Mouse (Mus musculus): ENCODE data around the gene Gpc4. TPM values are rescaled to one million over a fixed set of nuclear protein-coding genes. Genes with fewer than 3 reads are reported as not detected.

Gpc4 gene
- 23.1 and 23.8 TPM in 2 replicates for polyA plus RNA-seq (2016; fragmentation: Nextera tagmentation; extraction: Ambion mirVana)

GRCm38 (mm10) chrX:52164738-52165554 is at the start of gene Gpc4:
Gene Gpc4 (minus strand): TSS chrX:52165252.
- Histone ChIP-seq H3K9me3 (replicated peaks) (no peaks in the 10 kb centered on the region), H3K4me2 (replicated peaks) (peak within 1 kb of the TSS; percentile 66), H3K9ac (peak within 1 kb of the TSS; percentile 53), H3K27me3 (peaks cover 18% of the 10 kb centered on the region), H3K4me3 (peak within 1 kb of the TSS; percentile 49), H3K27ac (0 out of 2 replicates have a peak within 1 kb of the TSS, but pooled peaks have one; percentile 4), H3K4me1 (no peaks in the 10 kb centered on the region), H3K36me3 (no peaks in the 10 kb centered on the region)
- peak; percentile 92 for ATAC-seq (ENCODE audit: low FRiP score)
- WGBS: 27% methylated on average over 55 of the region's 76 CpGs

- no peak for ATAC-seq (ENCODE audit: low FRiP score)
- 71% methylated on average over 4 of the region's 4 CpGs for WGBS
- Histone ChIP-seq H3K36me3 (no peaks in the 10 kb centered on the region), H3K4me1 (no peaks in the 10 kb centered on the region), H3K9me3 (replicated peaks) (no peaks in the 10 kb centered on the region), H3K4me2 (replicated peaks) (no peak overlapping the region), H3K27ac (no peak overlapping the region), H3K4me3 (no peak overlapping the region), H3K9ac (no peak overlapping the region), H3K27me3 (no peaks in the 10 kb centered on the region)
Observed at GRCm38 (mm10) chrX:52212846-52213245, 47.8 kb upstream of the Gpc4 start.

- 0 out of 2 replicates have a peak, but pooled peaks cover 5% of the 10 kb centered on the region for H3K27me3 ChIP-seq
- no peaks in the 10 kb centered on the region for H3K4me1 ChIP-seq
- no peak overlapping the region for H3K4me2 ChIP-seq (replicated peaks)
- 28% methylated on average over 6 of the region's 6 CpGs for WGBS
- no peaks in the 10 kb centered on the region for H3K36me3 ChIP-seq
- H3K9ac ChIP-seq: no peak overlapping the region
- no peaks in the 10 kb centered on the region for H3K9me3 ChIP-seq (replicated peaks)
- H3K27ac ChIP-seq: no peak overlapping the region
- no peak overlapping the region for H3K4me3 ChIP-seq
- no peak for ATAC-seq (ENCODE audit: low FRiP score)
Observed at GRCm38 (mm10) chrX:52199836-52200235, 34.8 kb upstream of the Gpc4 start.

GRCm38 (mm10) chrX:52193311-52193968 is 28.4 kb upstream of the Gpc4 start:
- Histone ChIP-seq H3K9ac (no peak overlapping the region), H3K4me2 (replicated peaks) (no peak overlapping the region), H3K4me3 (no peak overlapping the region), H3K36me3 (no peaks in the 10 kb centered on the region), H3K27ac (no peak overlapping the region), H3K27me3 (no peaks in the 10 kb centered on the region), H3K4me1 (no peaks in the 10 kb centered on the region), H3K9me3 (replicated peaks) (no peaks in the 10 kb centered on the region)
- WGBS: 21% methylated on average over 4 of the region's 4 CpGs
- no peak for ATAC-seq (ENCODE audit: low FRiP score)

- H3K9me3 ChIP-seq (replicated peaks): no peaks in the 10 kb centered on the region
- no peak overlapping the region for H3K4me3 ChIP-seq
- no peak for ATAC-seq (ENCODE audit: low FRiP score)
- H3K4me1 ChIP-seq: no peaks in the 10 kb centered on the region
- H3K27ac ChIP-seq: no peak overlapping the region
- no peak overlapping the region for H3K4me2 ChIP-seq (replicated peaks)
- H3K27me3 ChIP-seq: no peaks in the 10 kb centered on the region
- H3K36me3 ChIP-seq: no peaks in the 10 kb centered on the region
- 26% methylated on average over 4 of the region's 4 CpGs for WGBS
- no peak overlapping the region for H3K9ac ChIP-seq
Observed at GRCm38 (mm10) chrX:52189094-52189493, 24.0 kb upstream of the Gpc4 start.

GRCm38 (mm10) chrX:52183551-52184442 is 18.7 kb upstream of the Gpc4 start:
- H3K9ac ChIP-seq: no peak overlapping the region
- no peak overlapping the region for H3K27ac ChIP-seq
- H3K4me1 ChIP-seq: no peaks in the 10 kb centered on the region
- no peaks in the 10 kb centered on the region for H3K9me3 ChIP-seq (replicated peaks)
- peak; percentile 40; the same call in 1 of the 2 replicates for ATAC-seq (ENCODE audit: low FRiP score)
- no peaks in the 10 kb centered on the region for H3K36me3 ChIP-seq
- 35% methylated on average over 4 of the region's 5 CpGs for WGBS
- no peaks in the 10 kb centered on the region for H3K27me3 ChIP-seq
- H3K4me3 ChIP-seq: no peak overlapping the region
- H3K4me2 ChIP-seq (replicated peaks): no peak overlapping the region

GRCm38 (mm10) chrX:52181401-52181800 is 16.3 kb upstream of the Gpc4 start:
- Histone ChIP-seq H3K9me3 (replicated peaks) (no peaks in the 10 kb centered on the region), H3K27ac (no peak overlapping the region), H3K9ac (no peak overlapping the region), H3K36me3 (no peaks in the 10 kb centered on the region), H3K4me3 (no peak overlapping the region), H3K4me1 (no peaks in the 10 kb centered on the region), H3K4me2 (replicated peaks) (no peak overlapping the region), H3K27me3 (no peaks in the 10 kb centered on the region)
- WGBS: 79% methylated on average over 2 of the region's 2 CpGs
- no peak for ATAC-seq (ENCODE audit: low FRiP score)

- no peak for ATAC-seq (ENCODE audit: low FRiP score)
- no peaks in the 10 kb centered on the region for H3K9me3 ChIP-seq (replicated peaks)
- no peak overlapping the region for H3K27ac ChIP-seq
- WGBS: 79% methylated on average over 4 of the region's 4 CpGs
- no peak overlapping the region for H3K4me3 ChIP-seq
- H3K36me3 ChIP-seq: no peaks in the 10 kb centered on the region
- no peaks in the 10 kb centered on the region for H3K4me1 ChIP-seq
- H3K9ac ChIP-seq: no peak overlapping the region
- no peak overlapping the region for H3K4me2 ChIP-seq (replicated peaks)
- no peaks in the 10 kb centered on the region for H3K27me3 ChIP-seq
Observed at GRCm38 (mm10) chrX:52177067-52177466, 12.0 kb upstream of the Gpc4 start.

- Histone ChIP-seq H3K27ac (no peak overlapping the region), H3K4me2 (replicated peaks) (no peak overlapping the region), H3K9ac (no peak overlapping the region), H3K9me3 (replicated peaks) (no peaks in the 10 kb centered on the region), H3K27me3 (peaks cover 18% of the 10 kb centered on the region), H3K4me3 (no peak overlapping the region), H3K4me1 (no peaks in the 10 kb centered on the region), H3K36me3 (no peaks in the 10 kb centered on the region)
- 49% methylated on average over 6 of the region's 6 CpGs for WGBS
- no peak for ATAC-seq (ENCODE audit: low FRiP score)
Observed at GRCm38 (mm10) chrX:52167519-52168244, 2.6 kb upstream of the Gpc4 start.

GRCm38 (mm10) chrX:52165555-52165938 is 495 bp upstream of the Gpc4 start:
- H3K36me3 ChIP-seq: no peaks in the 10 kb centered on the region
- 45% methylated on average over 4 of the region's 7 CpGs for WGBS
- peak overlapping the region; percentile 66 for H3K4me2 ChIP-seq (replicated peaks)
- H3K9me3 ChIP-seq (replicated peaks): no peaks in the 10 kb centered on the region
- H3K27ac ChIP-seq: no peak overlapping the region
- H3K4me3 ChIP-seq: peak overlapping the region; percentile 49
- peak overlapping the region; percentile 53 for H3K9ac ChIP-seq
- peak; percentile 73 for ATAC-seq (ENCODE audit: low FRiP score)
- peaks cover 18% of the 10 kb centered on the region for H3K27me3 ChIP-seq
- no peaks in the 10 kb centered on the region for H3K4me1 ChIP-seq

- peak overlapping the region; percentile 49 for H3K4me3 ChIP-seq
- H3K4me2 ChIP-seq (replicated peaks): peak overlapping the region; percentile 66
- no peaks in the 10 kb centered on the region for H3K4me1 ChIP-seq
- no peak for ATAC-seq (ENCODE audit: low FRiP score)
- H3K27ac ChIP-seq: no peak overlapping the region
- H3K9me3 ChIP-seq (replicated peaks): no peaks in the 10 kb centered on the region
- H3K36me3 ChIP-seq: no peaks in the 10 kb centered on the region
- 25% methylated on average over 43 of the region's 44 CpGs for WGBS
- peaks cover 18% of the 10 kb centered on the region for H3K27me3 ChIP-seq
- H3K9ac ChIP-seq: peak overlapping the region; percentile 50
Observed at GRCm38 (mm10) chrX:52164134-52164737, 816 bp downstream of the Gpc4 start.

Measured in hindbrain, embryonic 12.5 days (tissue).